Mouse (Mus musculus) CH12.LX (cell line): ENCODE measurements around the gene Arhgap6.

Experiments
- CHD2 ChIP-seq: IDR thresholded peaks from 2 replicates; pipeline ENCODE4 v1.6.1; 2011; ENCODE audit warnings: low read length, improper control_type of control experiment
- CTCF ChIP-seq, 2 experiments: IDR thresholded peaks in 1 of 2; conservative IDR thresholded peaks in 1 of 2; 2 replicates each; pipeline ENCODE4 v1.5.1; 2011 to 2012; ENCODE audit warnings: low read depth in 2 of 2, low read length in 2 of 2, improper control_type of control experiment in 1 of 2, inconsistent platforms in 1 of 2, mild to moderate bottlenecking in 1 of 2, moderate library complexity in 1 of 2
- GABPA ChIP-seq: IDR thresholded peaks from 2 replicates; pipeline ENCODE4 v1.6.1; 2012; ENCODE audit warnings: low read depth, low read length, improper control_type of control experiment, inconsistent platforms; ENCODE audit not compliant: insufficient replicate concordance
- JUN ChIP-seq: IDR thresholded peaks from 2 replicates; pipeline ENCODE4 v1.6.1; 2011; ENCODE audit warnings: low read depth, mild to moderate bottlenecking, low read length, improper control_type of control experiment, moderate library complexity; ENCODE audit not compliant: insufficient read depth
- MEF2A ChIP-seq: IDR thresholded peaks from 2 replicates; pipeline ENCODE4 v1.6.1; 2014; ENCODE audit warnings: low read depth, mild to moderate bottlenecking, inconsistent platforms, low read length, improper control_type of control experiment, borderline replicate concordance
- NRF1 ChIP-seq: IDR thresholded peaks from 2 replicates; pipeline ENCODE4 v1.6.1; 2014; ENCODE audit warnings: low read depth, mild to moderate bottlenecking, inconsistent platforms, low read length, improper control_type of control experiment, moderate library complexity
- POLR2A ChIP-seq: IDR thresholded peaks from 2 replicates; pipeline ENCODE4 v1.6.1; 2011; ENCODE audit warnings: low read depth, mild to moderate bottlenecking, improper control_type of control experiment, low read length

DNA sequence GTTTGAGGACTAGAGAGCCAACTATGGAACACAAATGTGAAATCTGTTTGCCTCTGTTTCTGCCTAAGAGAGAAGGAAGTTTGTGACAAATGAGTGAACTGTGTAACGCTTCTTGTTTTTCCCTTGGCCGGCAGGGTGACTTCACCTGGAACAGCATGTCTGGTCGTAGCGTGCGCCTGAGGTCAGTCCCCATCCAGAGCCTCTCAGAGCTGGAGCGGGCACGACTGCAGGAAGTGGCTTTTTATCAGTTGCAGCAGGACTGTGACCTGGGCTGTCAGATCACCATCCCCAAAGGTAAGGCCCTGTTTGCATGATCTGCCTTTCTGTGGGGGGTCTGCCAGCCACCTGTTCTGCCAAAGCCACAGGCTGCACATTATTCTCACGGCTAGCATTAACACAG is 425.2 kb downstream of the Arhgap6 start:
- TF ChIP-seq POLR2A (no peak), JUN (no peak), CTCF (conservative IDR thresholded peaks at IDR 0.05 in 1 of 2, IDR thresholded peaks at IDR 0.05 in 1 of 2; ENCODE audit: low read depth in 2 of 2, low read length in 2 of 2) (no peak), MEF2A (no peak), CHD2 (no peak), GABPA (no peak), NRF1 (no peak)
